Mouse (Mus musculus): ENCODE data around the gene Ccl19. TPM values are rescaled to one million over a fixed set of nuclear protein-coding genes. Genes with fewer than 3 reads are reported as not detected.
"Not testable (repeated sequence)": the region's sequence is repeated elsewhere in the genome, so short reads cannot be mapped to it uniquely, and the experiment has no call there.

Gene Ccl19
- 0.38 and 0.71 TPM in 2 replicates for polyA plus RNA-seq (2015; fragmentation: Nextera tagmentation; extraction: Ambion mirVana)

DNA sequence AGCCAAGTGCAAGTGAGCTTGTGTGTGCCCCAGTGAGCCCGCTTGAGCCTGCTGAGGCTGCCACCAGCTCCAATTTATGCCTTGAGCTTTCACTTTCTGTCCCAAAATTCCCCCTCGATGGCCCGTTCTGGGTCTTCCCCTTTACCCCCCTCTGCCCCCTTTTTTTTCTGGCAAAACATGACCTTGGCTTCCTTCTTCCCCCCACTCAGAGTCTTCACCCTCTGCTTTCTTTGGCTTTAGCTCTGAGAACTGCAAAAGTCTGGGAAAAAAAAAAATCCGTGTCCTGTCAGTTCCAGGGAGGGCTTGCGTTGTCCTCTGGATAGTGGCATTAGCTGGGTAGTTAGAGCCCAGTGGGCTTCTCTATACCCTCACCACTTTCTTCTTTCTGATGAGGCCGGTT lies at the start of gene Ccl19:
Gene Ccl19 (minus strand): TSS at position 101 of the 400 bp plus-strand sequence.
- not testable (repeated sequence) for H3K27ac ChIP-seq; H3K4me1 ChIP-seq (replicated peaks; ENCODE audit: insufficient read depth, low read length); H3K4me3 ChIP-seq (replicated peaks; ENCODE audit: low read depth, low read length); H3K9ac ChIP-seq (ENCODE audit: low read depth, low read length); DNase-seq (ENCODE audit: low spot score); H3K4me2 ChIP-seq (ENCODE audit: low read length); H3K36me3 ChIP-seq (ENCODE audit: insufficient read depth, low read length); H3K27me3 ChIP-seq (ENCODE audit: insufficient read depth, low read length); H3K9me3 ChIP-seq (replicated peaks; ENCODE audit: low read length); ATAC-seq (replicated peaks; ENCODE audit: low FRiP score, low read depth)
- no CpG with 5 or more reads among the region's 6 CpGs for WGBS

DNA sequence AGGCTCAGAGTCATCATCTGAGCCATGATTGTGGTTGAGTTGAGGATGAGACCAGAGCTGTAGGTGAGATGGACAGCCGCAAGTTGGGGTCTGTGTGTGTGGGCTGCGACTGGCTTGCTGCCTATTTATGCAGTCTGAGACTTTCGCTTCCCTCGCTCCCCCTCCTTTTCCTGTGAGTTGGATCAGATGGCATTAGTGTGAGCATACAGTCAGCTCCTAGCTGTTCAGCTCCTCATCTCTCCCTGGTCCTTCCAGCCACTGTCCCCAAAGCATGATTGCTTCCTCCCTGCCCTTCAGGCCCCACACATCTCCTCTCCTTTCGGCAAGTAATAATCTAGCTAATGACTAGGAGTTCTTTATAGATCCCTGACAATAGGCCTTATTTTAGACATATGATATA lies 17.5 kb upstream of the Ccl19 start, which contains the start of gene Ccl21a:
Gene Ccl21a (minus strand): TSS at position 101 of the 400 bp plus-strand sequence.
- H3K4me1 ChIP-seq (replicated peaks; ENCODE audit: insufficient read depth, low read length); ATAC-seq (replicated peaks; ENCODE audit: low FRiP score, low read depth); H3K4me2 ChIP-seq (ENCODE audit: low read length); H3K9ac ChIP-seq (ENCODE audit: low read depth, low read length); H3K4me3 ChIP-seq (replicated peaks; ENCODE audit: low read depth, low read length); H3K36me3 ChIP-seq (ENCODE audit: insufficient read depth, low read length); H3K27ac ChIP-seq; DNase-seq (ENCODE audit: low spot score); H3K9me3 ChIP-seq (replicated peaks; ENCODE audit: low read length); H3K27me3 ChIP-seq (ENCODE audit: insufficient read depth, low read length): not testable (repeated sequence)
- WGBS: no CpG with 5 or more reads among the region's 5 CpGs

DNA sequence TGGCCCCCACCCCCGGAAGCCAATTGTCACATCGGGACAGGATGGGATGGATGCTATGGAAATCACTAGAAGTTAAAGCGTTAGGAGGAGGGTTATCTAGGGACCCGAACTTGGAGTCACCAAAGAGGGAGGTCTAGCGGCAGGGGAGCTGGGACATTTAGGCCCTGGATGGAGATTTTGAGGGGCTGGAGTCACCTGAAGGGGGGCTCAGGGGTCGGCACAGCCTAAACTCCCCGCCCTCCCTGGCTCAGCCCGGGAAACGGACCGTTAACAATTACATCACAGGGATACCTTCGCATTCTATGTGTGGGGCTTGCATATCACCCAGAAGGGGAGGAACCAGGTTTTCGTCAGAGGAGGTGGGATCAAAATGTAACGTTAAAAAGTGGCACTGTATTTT lies 21.1 kb downstream of the Ccl19 start, which contains the start of gene 4930578G10Rik:
Gene 4930578G10Rik (plus strand): TSS at position 301 of the 400 bp plus-strand sequence.
- no CpG with 5 or more reads among the region's 13 CpGs for WGBS
- H3K9me3 ChIP-seq (replicated peaks; ENCODE audit: low read length); H3K27me3 ChIP-seq (ENCODE audit: insufficient read depth, low read length); H3K4me2 ChIP-seq (ENCODE audit: low read length); H3K27ac ChIP-seq; DNase-seq (ENCODE audit: low spot score); H3K4me3 ChIP-seq (replicated peaks; ENCODE audit: low read depth, low read length); H3K4me1 ChIP-seq (replicated peaks; ENCODE audit: insufficient read depth, low read length); ATAC-seq (replicated peaks; ENCODE audit: low FRiP score, low read depth); H3K36me3 ChIP-seq (ENCODE audit: insufficient read depth, low read length); H3K9ac ChIP-seq (ENCODE audit: low read depth, low read length): not testable (repeated sequence)

Other genes with a start within 250 kb of the Ccl19 start
- gene Fam205a2, start 228.4 kb downstream of the Ccl19 start, polyA plus RNA-seq (2015; fragmentation: Nextera tagmentation; extraction: Ambion mirVana): not detected in 2 replicates
- 0.89 TPM in 1 of 2 replicates, not detected in the other for gene Gm10591, start 144.4 kb downstream of the Ccl19 start, polyA plus RNA-seq (2015; fragmentation: Nextera tagmentation; extraction: Ambion mirVana)
- gene Gm2564, start 126.9 kb downstream of the Ccl19 start, polyA plus RNA-seq (2015; fragmentation: Nextera tagmentation; extraction: Ambion mirVana): 0.70 and 0.72 TPM in 2 replicates
- not detected in 2 replicates for gene Ccl27b, start 101.3 kb downstream of the Ccl19 start, polyA plus RNA-seq (2015; fragmentation: Nextera tagmentation; extraction: Ambion mirVana)
- not detected in 2 replicates for gene Il11ra2, start 94.7 kb downstream of the Ccl19 start, polyA plus RNA-seq (2015; fragmentation: Nextera tagmentation; extraction: Ambion mirVana)
- gene 4930578G10Rik, start 21.0 kb downstream of the Ccl19 start, polyA plus RNA-seq (2015; fragmentation: Nextera tagmentation; extraction: Ambion mirVana): 0.46 TPM in 1 of 2 replicates, not detected in the other
- 24.7 and 29.2 TPM in 2 replicates for gene Ccl21a, start 17.4 kb upstream of the Ccl19 start, polyA plus RNA-seq (2015; fragmentation: Nextera tagmentation; extraction: Ambion mirVana)
- 0.07 TPM in 1 of 2 replicates, not detected in the other for gene Fam205a1, start 97.3 kb upstream of the Ccl19 start, polyA plus RNA-seq (2015; fragmentation: Nextera tagmentation; extraction: Ambion mirVana)
- gene Gm12394, start 100.2 kb upstream of the Ccl19 start, polyA plus RNA-seq (2015; fragmentation: Nextera tagmentation; extraction: Ambion mirVana): 0.14 and 0.26 TPM in 2 replicates
- 0.09 and 0.33 TPM in 2 replicates for gene Fam205c, start 117.7 kb upstream of the Ccl19 start, polyA plus RNA-seq (2015; fragmentation: Nextera tagmentation; extraction: Ambion mirVana)
- 0.34 and 0.64 TPM in 2 replicates for gene Phf24, start 160.1 kb upstream of the Ccl19 start, polyA plus RNA-seq (2015; fragmentation: Nextera tagmentation; extraction: Ambion mirVana)
- gene Dnajb5, start 193.2 kb upstream of the Ccl19 start, polyA plus RNA-seq (2015; fragmentation: Nextera tagmentation; extraction: Ambion mirVana): 4.6 and 5.3 TPM in 2 replicates
- 0.37 and 0.66 TPM in 2 replicates for gene 1700022I11Rik, start 213.0 kb upstream of the Ccl19 start, polyA plus RNA-seq (2015; fragmentation: Nextera tagmentation; extraction: Ambion mirVana)
- 356 and 406 TPM in 2 replicates for gene Vcp, start 243.9 kb upstream of the Ccl19 start, polyA plus RNA-seq (2015; fragmentation: Nextera tagmentation; extraction: Ambion mirVana)